Mouse (Mus musculus): ENCODE measurements at regions not wholly inside any gene's neighbourhood (a gene's known extent, or its start where the extent isn't known, plus 50 kb on each side); places are given as distances from the start of the nearest gene placed in this dataset.

- ATAC-seq (replicated peaks; ENCODE audit: poor library complexity): no peak
Measured at GRCm38 (mm10) chr2:21129621-21130020, 75.5 kb downstream of the Enkur start.

- no peak for ATAC-seq (replicated peaks; ENCODE audit: poor library complexity)
Measured at GRCm38 (mm10) chr2:21126531-21126930, 78.6 kb downstream of the Enkur start.

- ATAC-seq (replicated peaks; ENCODE audit: poor library complexity): no peak
Measured at GRCm38 (mm10) chr2:21122421-21122820, 82.7 kb downstream of the Enkur start.

GRCm38 (mm10) chr2:21121663-21122062, 83.5 kb downstream of the Enkur start:
- ATAC-seq (replicated peaks; ENCODE audit: poor library complexity): no peak

- ATAC-seq (replicated peaks; ENCODE audit: poor library complexity): no peak
Measured at GRCm38 (mm10) chr2:21116817-21117216, 88.3 kb downstream of the Enkur start.

- ATAC-seq (replicated peaks; ENCODE audit: poor library complexity): peak; percentile 98
Measured at GRCm38 (mm10) chr2:21111527-21111926, 93.6 kb downstream of the Enkur start.

GRCm38 (mm10) chr2:21100248-21100808, 104.8 kb downstream of the Enkur start:
- ATAC-seq (replicated peaks; ENCODE audit: poor library complexity): no peak

- ATAC-seq (replicated peaks; ENCODE audit: poor library complexity): peak; percentile 92
Measured at GRCm38 (mm10) chr2:21091058-21091971, 113.8 kb downstream of the Enkur start.

- peak; percentile 48; the same call in 1 of the 2 replicates for ATAC-seq (replicated peaks; ENCODE audit: poor library complexity)
Measured at GRCm38 (mm10) chr2:21085517-21085916, 116.8 kb upstream of the Arhgap21 start.

GRCm38 (mm10) chr2:21067292-21067850, 98.7 kb upstream of the Arhgap21 start:
- peak; percentile 94 for ATAC-seq (replicated peaks; ENCODE audit: poor library complexity)

- ATAC-seq (replicated peaks; ENCODE audit: poor library complexity): no peak
Measured at GRCm38 (mm10) chr2:21060347-21060650, 91.6 kb upstream of the Arhgap21 start.

GRCm38 (mm10) chr2:21059618-21060346, 91.1 kb upstream of the Arhgap21 start:
- no peak for ATAC-seq (replicated peaks; ENCODE audit: poor library complexity)

- no peak for ATAC-seq (replicated peaks; ENCODE audit: poor library complexity)
Measured at GRCm38 (mm10) chr2:21058940-21059339, 90.3 kb upstream of the Arhgap21 start.

GRCm38 (mm10) chr2:21056450-21057210, 87.9 kb upstream of the Arhgap21 start:
- ATAC-seq (replicated peaks; ENCODE audit: poor library complexity): no peak

GRCm38 (mm10) chr2:21055416-21055815, 86.7 kb upstream of the Arhgap21 start:
- ATAC-seq (replicated peaks; ENCODE audit: poor library complexity): 0 out of 2 replicates have a peak, but pooled peaks have one; percentile 37

- peak; percentile 31; the same call in 1 of the 2 replicates for ATAC-seq (replicated peaks; ENCODE audit: poor library complexity)
Measured at GRCm38 (mm10) chr2:21054325-21055082, 85.8 kb upstream of the Arhgap21 start.

GRCm38 (mm10) chr2:21053596-21053995, 84.9 kb upstream of the Arhgap21 start:
- no peak for ATAC-seq (replicated peaks; ENCODE audit: poor library complexity)

- ATAC-seq (replicated peaks; ENCODE audit: poor library complexity): no peak
Measured at GRCm38 (mm10) chr2:21048996-21049395, 80.3 kb upstream of the Arhgap21 start.

- ATAC-seq (replicated peaks; ENCODE audit: poor library complexity): no peak
Measured at GRCm38 (mm10) chr2:21048226-21048625, 79.5 kb upstream of the Arhgap21 start.
